Mouse (Mus musculus) ES-Bruce4 (cell line): ENCODE measurements around the gene Zcchc3. TPM values are rescaled to one million over a fixed set of nuclear protein-coding genes. Genes with fewer than 3 reads are reported as not detected.
A peak's percentile ranks its signal among the peaks of the same experiment; 100 is the strongest.
"Not testable (repeated sequence)": the region's sequence is repeated elsewhere in the genome, so short reads cannot be mapped to it uniquely, and the experiment has no call there.

Experiments
- H3K27ac ChIP-seq: 2 replicates; pipeline ENCODE4 v1.5.1; 2012; ENCODE audit warnings: low read length, inconsistent platforms; ENCODE audit not compliant: insufficient read depth
- H3K27me3 ChIP-seq: 2 replicates; pipeline ENCODE4 v1.6.1; 2012; ENCODE audit warnings: mild to moderate bottlenecking, low read length, inconsistent platforms; ENCODE audit not compliant: control insufficient read depth, poor library complexity, insufficient read depth, severe bottlenecking
- H3K36me3 ChIP-seq: 2 replicates; pipeline ENCODE4 v1.6.1; 2012; ENCODE audit warnings: inconsistent platforms, mild to moderate bottlenecking, low read length, moderate library complexity; ENCODE audit not compliant: control insufficient read depth, poor library complexity, insufficient read depth, severe bottlenecking
- H3K4me1 ChIP-seq: one replicate; pipeline ENCODE4 v1.8.1; 2011; ENCODE audit warnings: low read length; ENCODE audit not compliant: control insufficient read depth, insufficient read depth
- H3K4me3 ChIP-seq: 2 replicates; pipeline ENCODE4 v1.5.1; 2011; ENCODE audit warnings: low read depth, mild to moderate bottlenecking, low read length
- H3K9ac ChIP-seq: 2 replicates; pipeline ENCODE4 v1.6.1; 2012; ENCODE audit warnings: low read depth, mild to moderate bottlenecking, inconsistent platforms; ENCODE audit not compliant: poor library complexity, severe bottlenecking
- H3K9me3 ChIP-seq: replicated peaks from 2 replicates; pipeline ENCODE4 v1.6.1; 2012; ENCODE audit warnings: mild to moderate bottlenecking, low read length, inconsistent platforms; ENCODE audit not compliant: control insufficient read depth, poor library complexity, insufficient read depth, severe bottlenecking
- CTCF ChIP-seq: IDR thresholded peaks from one replicate; pipeline ENCODE4 v1.8.1; 2011; ENCODE audit warnings: low read depth, low read length
- EP300 ChIP-seq: IDR thresholded peaks from 2 replicates; pipeline ENCODE4 v1.6.1; 2011; ENCODE audit warnings: low read depth, low read length; ENCODE audit not compliant: insufficient read depth
- POLR2A ChIP-seq: IDR thresholded peaks from one replicate; pipeline ENCODE4 v1.8.1; 2011; ENCODE audit warnings: low read length; ENCODE audit not compliant: insufficient read depth
- polyA plus RNA-seq: library from polyadenylated mRNA; stranded (reverse); fragments of >200 nt; gene quantifications from 2 replicates; pipeline ENCODE4 v1.2.4, GENCODE M21; 2011; ENCODE audit warnings: low read depth; ENCODE audit not compliant: missing spikeins, insufficient read depth, insufficient read length

The Zcchc3 gene
- polyA plus RNA-seq, 1 experiment, result 26.7 TPM

DNA sequence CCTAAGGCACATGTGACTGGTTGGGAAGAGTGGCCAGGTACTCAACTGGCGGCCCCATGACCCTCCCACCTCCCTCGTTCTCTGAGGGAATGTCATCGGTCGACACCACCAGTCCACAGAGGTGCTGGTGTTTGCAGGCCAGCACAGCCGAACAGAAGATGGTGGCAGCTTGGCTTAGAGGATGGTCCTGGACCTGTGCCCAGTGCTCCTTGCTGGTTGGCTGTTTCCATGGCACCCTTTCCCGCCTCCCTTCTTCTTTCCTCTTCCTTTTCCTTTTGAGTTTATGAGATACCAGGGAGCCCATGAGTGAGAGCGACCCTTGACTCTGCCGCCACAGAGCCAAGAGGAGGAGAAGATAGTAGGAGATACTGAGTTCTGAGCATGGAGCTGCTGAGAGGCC lies 28.5 kb upstream of the Zcchc3 start:
- TF ChIP-seq CTCF (no peak), EP300 (no peak), POLR2A (no peak)
- no peaks in the 10 kb centered on the region for H3K36me3 ChIP-seq
- no peaks in the 10 kb centered on the region for H3K4me1 ChIP-seq

DNA sequence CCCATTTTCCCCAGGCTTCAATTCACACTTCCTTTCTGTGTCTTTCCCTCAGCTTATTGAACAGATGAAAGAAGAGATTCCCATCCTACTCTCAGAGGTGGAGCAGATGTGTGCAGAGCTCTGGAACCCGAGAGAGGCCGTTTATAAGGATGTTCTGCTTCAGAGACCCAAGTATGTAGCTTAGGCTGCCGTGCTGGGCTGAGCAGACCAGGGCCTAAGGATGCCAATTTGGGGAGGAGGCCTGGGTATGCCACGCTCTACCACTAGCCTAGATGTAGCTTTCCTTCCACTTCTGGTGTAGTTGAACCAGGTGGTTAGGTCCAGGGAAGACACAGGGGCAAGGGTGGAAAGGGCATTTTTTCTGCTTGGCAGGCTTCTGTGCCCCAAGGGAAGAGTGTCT lies 27.5 kb upstream of the Zcchc3 start:
- no peak for TF ChIP-seq EP300
- no peak for TF ChIP-seq CTCF
- TF ChIP-seq POLR2A, result no peak
- no peak overlapping the region for H3K27ac ChIP-seq

More for the DNA sequence above, 28.5 kb upstream of the Zcchc3 start:
- no peaks in the 10 kb centered on the region for H3K9me3 ChIP-seq
- no peak overlapping the region for H3K27ac ChIP-seq
- no peak overlapping the region for H3K9ac ChIP-seq
- no peaks in the 10 kb centered on the region for H3K27me3 ChIP-seq
- H3K4me3 ChIP-seq, result no peak overlapping the region

DNA sequence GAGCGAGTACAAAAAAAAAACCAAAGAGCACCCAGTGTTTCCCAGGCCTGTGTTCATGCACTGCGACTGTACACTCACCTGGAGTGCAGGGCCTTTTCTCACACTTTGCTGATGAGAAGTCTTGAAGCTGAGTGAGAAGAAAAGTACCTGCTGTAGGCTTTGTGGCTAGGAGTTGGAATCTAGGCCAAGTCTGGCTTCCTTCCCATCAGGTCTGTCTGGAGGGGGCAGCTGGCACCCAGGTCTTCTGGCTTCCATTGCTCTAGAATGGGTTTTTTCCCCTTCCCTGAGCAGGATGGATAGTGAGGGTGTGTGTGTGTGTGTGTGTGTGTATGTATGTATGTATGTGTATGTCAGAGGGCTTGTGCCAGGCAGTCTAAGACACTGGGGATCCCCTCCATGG lies 25.0 kb upstream of the Zcchc3 start:
- TF ChIP-seq CTCF (no peak), EP300 (no peak), POLR2A (no peak)
- no peaks in the 10 kb centered on the region for H3K9me3 ChIP-seq

More for the DNA sequence above, 27.5 kb upstream of the Zcchc3 start:
- H3K27me3 ChIP-seq, result no peaks in the 10 kb centered on the region
- H3K4me3 ChIP-seq, result no peak overlapping the region
- H3K36me3 ChIP-seq, result no peaks in the 10 kb centered on the region
- H3K4me1 ChIP-seq, result no peaks in the 10 kb centered on the region
- H3K9me3 ChIP-seq, result no peaks in the 10 kb centered on the region
- H3K9ac ChIP-seq, result no peak overlapping the region

DNA sequence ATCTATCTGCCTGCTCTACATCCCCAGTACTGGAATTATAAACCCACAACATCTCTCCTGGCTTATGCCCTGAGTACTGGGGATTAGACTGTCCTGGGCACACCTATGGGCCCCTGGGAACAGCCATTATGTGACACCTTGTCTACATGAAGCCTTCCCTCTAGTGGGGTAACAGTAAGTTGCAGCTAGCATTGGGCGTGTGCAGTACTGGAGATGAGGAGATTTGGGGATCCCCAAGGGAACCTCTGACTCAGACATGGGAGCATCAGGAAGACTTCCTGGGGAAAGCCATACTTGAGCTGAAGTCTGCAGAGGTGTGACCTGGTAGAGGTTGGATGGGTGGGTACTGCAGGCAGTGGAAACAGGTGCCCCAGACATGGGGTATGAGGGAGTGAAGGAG lies 24.1 kb upstream of the Zcchc3 start:
- Histone ChIP-seq H3K9ac (no peak overlapping the region), H3K9me3 (no peaks in the 10 kb centered on the region), H3K27ac (no peak overlapping the region), H3K27me3 (no peaks in the 10 kb centered on the region), H3K36me3 (no peaks in the 10 kb centered on the region), H3K4me1 (no peaks in the 10 kb centered on the region), H3K4me3 (no peak overlapping the region)
- no peak for TF ChIP-seq POLR2A
- no peak for TF ChIP-seq CTCF
- no peak for TF ChIP-seq EP300

More for the DNA sequence above, 25.0 kb upstream of the Zcchc3 start:
- H3K4me3 ChIP-seq, result no peak overlapping the region
- H3K27me3 ChIP-seq, result no peaks in the 10 kb centered on the region
- H3K4me1 ChIP-seq, result no peaks in the 10 kb centered on the region
- no peaks in the 10 kb centered on the region for H3K36me3 ChIP-seq
- H3K9ac ChIP-seq, result no peak overlapping the region
- H3K27ac ChIP-seq, result no peak overlapping the region

DNA sequence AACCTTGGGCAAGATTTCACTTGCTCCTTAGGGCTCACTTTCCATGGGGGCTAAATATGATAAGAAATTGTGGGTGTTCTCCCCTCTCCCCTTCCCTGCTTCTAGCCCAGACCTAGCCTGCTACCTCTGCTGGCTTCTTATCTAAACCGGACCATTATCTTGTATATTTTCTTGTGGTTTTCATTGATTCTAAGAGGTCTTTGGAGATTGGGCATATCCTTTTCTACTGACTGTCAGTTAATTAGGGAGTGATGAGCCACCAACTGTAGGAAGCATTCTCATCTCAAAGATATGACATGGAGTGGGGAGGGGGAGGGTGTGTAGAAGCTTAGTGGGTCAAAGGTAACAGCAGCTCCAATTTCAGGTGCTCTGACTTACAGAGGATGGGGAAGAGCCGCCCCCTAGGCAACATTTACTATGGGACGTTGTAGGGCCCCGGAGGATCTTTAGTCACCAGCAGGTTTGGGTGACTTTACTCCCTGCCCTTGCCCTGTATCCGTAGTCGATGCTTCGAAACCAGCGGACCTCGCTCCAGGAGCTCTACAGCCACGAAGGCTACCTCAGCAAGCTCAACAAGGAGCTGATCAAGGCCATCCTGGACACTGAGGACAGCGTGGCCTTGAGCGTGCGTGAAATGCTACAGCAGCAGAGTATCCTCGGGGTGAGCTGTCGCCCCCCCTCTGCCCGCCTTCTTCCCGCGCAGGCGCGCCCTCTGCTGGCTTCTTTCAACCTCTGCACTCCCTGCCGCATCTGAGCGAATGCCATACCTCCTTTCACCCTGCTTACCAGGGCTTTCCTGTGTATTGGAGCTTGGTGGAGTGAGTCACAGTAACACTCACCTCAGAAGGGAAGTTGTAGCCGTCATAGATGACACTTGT lies 22.4 kb upstream of the Zcchc3 start:
- Histone ChIP-seq H3K4me3 (peak overlapping the region; percentile 58), H3K27ac (no peak overlapping the region), H3K9me3 (no peaks in the 10 kb centered on the region), H3K9ac (no peak overlapping the region), H3K4me1 (no peaks in the 10 kb centered on the region), H3K36me3 (no peaks in the 10 kb centered on the region), H3K27me3 (no peaks in the 10 kb centered on the region)
- TF ChIP-seq EP300, result no peak
- no peak for TF ChIP-seq POLR2A
- peak; percentile 88 for TF ChIP-seq CTCF

DNA sequence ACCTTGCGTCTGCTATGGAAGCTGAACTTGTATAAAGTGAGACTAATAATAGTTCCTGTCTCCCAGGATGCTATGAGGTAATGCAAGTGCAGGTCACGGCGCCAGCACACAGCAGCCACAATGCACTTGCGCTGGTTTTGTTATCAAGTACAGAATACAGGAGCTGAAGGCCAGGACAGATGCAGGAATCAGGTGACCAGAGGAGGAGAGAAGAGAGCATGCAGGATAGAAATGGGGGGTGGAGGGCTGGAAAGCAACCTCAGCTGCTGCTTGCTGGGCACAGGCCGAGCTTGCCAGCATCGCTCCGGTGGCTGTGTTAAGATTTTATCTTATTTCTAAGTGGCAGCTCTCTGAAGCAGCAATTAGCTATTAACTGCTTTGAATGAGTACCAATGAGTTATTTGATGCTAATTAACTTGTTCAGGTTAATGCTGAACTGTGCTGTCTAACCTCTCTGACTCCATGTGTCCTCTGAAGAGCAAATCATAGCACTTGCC lies 21.6 kb upstream of the Zcchc3 start:
- Histone ChIP-seq H3K27me3 (no peaks in the 10 kb centered on the region), H3K36me3 (no peaks in the 10 kb centered on the region), H3K9ac (no peak overlapping the region), H3K4me1 (no peaks in the 10 kb centered on the region), H3K9me3 (no peaks in the 10 kb centered on the region), H3K27ac (no peak overlapping the region), H3K4me3 (no peak overlapping the region)
- no peak for TF ChIP-seq EP300
- TF ChIP-seq POLR2A, result no peak

DNA sequence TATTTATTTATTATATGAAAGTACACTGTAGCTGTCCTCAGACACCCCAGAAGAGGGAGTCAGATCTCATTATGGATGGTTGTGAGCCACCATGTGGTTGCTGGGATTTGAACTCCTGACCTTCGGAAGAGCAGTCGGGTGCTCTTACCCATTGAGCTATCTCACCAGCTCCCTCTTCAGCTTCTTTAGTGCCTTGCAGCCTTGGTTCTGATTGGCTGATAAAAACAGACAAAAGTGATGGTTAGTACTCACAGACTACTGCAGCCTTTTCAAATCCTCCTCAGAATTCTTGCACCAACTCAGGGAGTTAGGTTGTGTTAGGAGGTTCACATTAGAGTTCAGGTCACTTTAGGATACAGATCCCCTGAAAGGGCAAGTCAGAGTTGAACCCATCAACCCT lies 13.7 kb upstream of the Zcchc3 start:
- H3K36me3 ChIP-seq, H3K27ac ChIP-seq, H3K4me1 ChIP-seq, H3K4me3 ChIP-seq, H3K9ac ChIP-seq, H3K27me3 ChIP-seq, H3K9me3 ChIP-seq: not testable (repeated sequence)
